Mouse (Mus musculus): ENCODE data around the gene Mgme1.
A peak's percentile ranks its signal among the peaks of the same experiment; 100 is the strongest.

Mgme1 gene

GRCm38 (mm10) chr2:144262837-144263236 is 7.6 kb upstream of the Mgme1 start:
- no peak for DNase-seq (ENCODE audit: low read depth in 2 of 2, low spot score in 2 of 2)

GRCm38 (mm10) chr2:144264398-144265119 is 5.9 kb upstream of the Mgme1 start:
- DNase-seq (ENCODE audit: low read depth in 2 of 2, low spot score in 2 of 2), result no peak

- DNase-seq (ENCODE audit: low read depth in 2 of 2, low spot score in 2 of 2), result no peak
Observed at GRCm38 (mm10) chr2:144265120-144265488, 5.4 kb upstream of the Mgme1 start.

DNA sequence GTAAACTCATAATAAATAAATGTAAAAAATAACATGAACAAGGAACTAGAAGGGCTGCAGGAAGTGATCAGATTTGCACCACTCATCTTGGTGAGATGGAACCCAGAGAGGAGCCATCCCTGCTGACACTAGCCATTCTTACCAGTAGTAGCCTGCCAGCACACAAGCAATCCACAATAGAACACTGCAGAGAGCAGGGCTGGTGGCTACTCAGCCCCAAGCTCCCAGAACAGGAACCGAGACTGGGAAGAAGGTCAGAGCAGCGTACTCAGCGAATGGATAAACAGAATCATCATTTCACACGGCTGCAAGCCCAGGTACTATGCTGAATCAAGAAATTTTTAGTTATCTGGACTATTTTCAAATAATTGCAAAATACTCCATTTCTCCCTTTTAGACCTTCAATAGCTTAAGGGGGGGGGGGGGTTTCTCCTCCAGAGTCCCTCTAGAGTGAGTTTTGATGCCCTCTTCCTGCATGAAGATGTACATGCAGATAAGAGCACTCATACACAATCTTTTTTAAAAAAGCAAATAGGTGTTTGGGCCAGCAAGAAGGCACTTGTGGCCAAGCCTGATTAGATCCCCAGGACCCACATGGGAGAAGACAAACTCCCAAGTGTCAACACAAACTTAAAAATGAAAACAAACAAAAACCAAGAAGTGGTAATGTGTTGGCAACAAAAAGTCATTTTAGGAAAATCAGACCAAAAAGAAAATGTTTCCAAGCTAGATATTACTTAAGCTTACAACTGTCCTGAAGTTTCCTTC is 4.4 kb upstream of the Mgme1 start:
- DNase-seq (ENCODE audit: low read depth in 2 of 2, low spot score in 2 of 2), result no peak

DNA sequence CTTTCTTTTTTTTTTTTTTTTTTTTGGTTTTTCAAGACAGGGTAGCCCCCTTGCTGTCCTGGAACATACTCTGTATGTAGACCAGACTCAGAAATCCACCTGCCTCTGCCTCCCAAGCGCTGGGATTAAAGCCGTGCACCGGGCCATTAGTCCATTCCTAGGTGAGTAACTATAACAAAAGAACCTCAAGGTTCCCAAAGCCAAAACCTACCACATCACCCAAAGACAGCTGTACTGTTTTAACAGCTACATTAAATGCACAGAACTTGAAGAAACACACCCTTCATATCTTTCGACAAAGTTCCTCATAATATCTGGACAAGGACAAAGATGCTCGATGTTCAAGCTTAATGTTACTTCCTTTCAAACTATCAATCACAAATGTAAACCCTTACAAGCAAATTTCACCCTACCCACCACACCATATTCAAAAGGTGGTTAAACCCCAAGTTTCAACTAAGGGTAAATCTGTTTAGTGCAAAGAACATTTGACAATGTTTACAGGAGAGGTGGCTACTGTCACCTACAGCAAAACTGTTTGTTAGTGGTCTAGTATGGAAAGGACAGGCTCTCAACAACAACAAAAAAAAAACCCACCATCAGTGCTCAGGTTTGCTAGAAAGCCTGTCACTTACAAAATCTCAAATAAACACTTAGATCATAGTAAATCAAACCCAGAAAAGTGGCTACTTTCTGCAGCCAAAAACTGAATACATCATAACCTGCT is 3.3 kb upstream of the Mgme1 start:
- no peak for DNase-seq (ENCODE audit: low read depth in 2 of 2, low spot score in 2 of 2)

GRCm38 (mm10) chr2:144267731-144268015 is 2.8 kb upstream of the Mgme1 start:
- DNase-seq (ENCODE audit: low read depth in 2 of 2, low spot score in 2 of 2), result peak; percentile 25 to 39

DNA sequence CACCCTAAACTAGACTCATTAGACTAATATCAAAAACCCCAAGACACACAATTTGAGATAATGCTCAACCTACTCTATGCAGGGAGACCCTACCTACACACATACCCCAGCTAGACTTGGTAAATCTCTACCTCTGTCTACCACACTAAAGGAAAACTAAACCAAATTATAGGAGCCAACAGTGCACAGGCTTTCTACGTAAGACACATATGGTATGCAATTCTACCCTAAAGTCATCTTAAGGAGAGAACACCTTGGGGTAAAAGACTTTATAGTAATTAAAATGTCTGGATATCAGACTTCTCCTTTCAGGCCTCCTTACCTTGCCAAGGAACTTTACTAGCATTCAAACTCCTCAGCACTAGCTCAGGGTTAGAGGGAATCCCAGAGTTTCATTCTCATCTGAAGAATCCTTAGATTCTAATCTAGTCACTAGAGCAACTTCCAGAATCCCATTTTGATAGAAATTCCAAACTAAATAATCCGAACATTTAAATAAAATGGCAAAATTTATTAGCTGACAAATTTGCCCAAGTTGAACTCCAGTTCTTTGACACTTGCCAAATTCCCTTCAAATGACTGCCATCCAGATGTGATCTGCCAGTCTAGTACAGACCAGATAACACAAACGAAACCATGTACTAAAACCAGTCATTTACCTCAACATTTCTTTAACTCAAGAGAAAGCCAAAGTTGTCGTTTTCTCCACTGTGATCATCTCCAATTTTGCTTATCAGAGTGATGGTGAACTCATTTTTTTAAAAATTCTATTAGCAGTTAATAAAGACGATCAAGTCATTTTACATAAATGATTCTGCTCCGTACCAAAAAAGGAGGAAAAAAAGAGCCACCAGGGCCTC is 1.8 kb upstream of the Mgme1 start:
- DNase-seq (ENCODE audit: low read depth in 2 of 2, low spot score in 2 of 2), result no peak

- DNase-seq (ENCODE audit: low read depth in 2 of 2, low spot score in 2 of 2), result no peak
Observed at GRCm38 (mm10) chr2:144269306-144269650, 1.2 kb upstream of the Mgme1 start.

GRCm38 (mm10) chr2:144269679-144270475 is 586 bp upstream of the Mgme1 start:
- peak in 1 of 2 experiments; percentile 10 for DNase-seq (ENCODE audit: low read depth in 2 of 2, low spot score in 2 of 2)

- no peak for DNase-seq (ENCODE audit: low read depth in 2 of 2, low spot score in 2 of 2)
Observed at GRCm38 (mm10) chr2:144272088-144272487, 1.6 kb downstream of the Mgme1 start.

DNA sequence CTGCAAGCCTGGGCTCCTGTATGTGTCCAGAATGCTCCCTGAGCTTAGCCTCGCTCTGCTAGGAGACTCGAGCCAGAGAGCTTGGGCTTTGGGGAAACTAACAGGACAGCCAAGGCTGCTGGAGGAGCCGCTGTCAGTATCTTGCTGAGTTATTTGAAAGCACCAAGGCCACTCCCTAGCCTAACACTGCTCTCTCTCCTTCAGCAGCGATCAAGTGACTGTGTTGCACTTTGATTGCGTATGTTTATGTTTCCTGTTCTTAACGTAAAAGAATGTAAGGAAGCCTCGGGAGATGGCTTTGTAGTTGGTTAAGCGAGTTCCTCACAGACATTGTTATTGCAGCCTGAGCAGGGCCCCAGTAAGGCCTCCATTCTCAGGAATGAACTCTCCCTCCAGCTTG is 4.3 kb downstream of the Mgme1 start:
- DNase-seq (ENCODE audit: low read depth in 2 of 2, low spot score in 2 of 2), result no peak

- DNase-seq (ENCODE audit: low read depth in 2 of 2, low spot score in 2 of 2), result no peak
Observed at GRCm38 (mm10) chr2:144276885-144277284, 6.4 kb downstream of the Mgme1 start.

- no peak for DNase-seq (ENCODE audit: low read depth in 2 of 2, low spot score in 2 of 2)
Observed at GRCm38 (mm10) chr2:144279742-144280141, 9.3 kb downstream of the Mgme1 start.

- no peak for DNase-seq (ENCODE audit: low read depth in 2 of 2, low spot score in 2 of 2)
Observed at GRCm38 (mm10) chr2:144280568-144280967, 10.1 kb downstream of the Mgme1 start.

GRCm38 (mm10) chr2:144281417-144281816 is 11.0 kb downstream of the Mgme1 start:
- no peak for DNase-seq (ENCODE audit: low read depth in 2 of 2, low spot score in 2 of 2)

DNA sequence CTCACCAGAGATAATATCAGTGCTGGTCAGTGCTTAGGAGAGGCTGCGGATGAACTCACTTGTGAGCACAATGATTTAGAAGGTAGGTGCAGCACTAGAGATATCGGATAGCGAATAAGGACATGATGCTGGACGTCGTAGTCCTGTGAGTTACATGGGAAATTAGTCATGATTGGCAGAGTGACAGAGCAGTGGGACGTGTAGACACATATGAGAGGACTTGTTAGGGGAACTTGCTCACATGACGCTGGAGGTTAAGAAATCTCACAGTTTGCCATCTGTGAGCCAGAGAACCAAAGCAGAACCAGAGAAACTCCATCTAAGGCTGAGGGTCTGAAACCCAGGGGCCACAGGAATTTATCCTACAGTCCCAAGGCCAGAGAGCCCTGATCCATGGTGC is 19.9 kb downstream of the Mgme1 start:
- no peak for DNase-seq (ENCODE audit: low read depth in 2 of 2, low spot score in 2 of 2)

GRCm38 (mm10) chr2:144291600-144292305 is 21.3 kb downstream of the Mgme1 start:
- no peak for DNase-seq (ENCODE audit: low read depth in 2 of 2, low spot score in 2 of 2)

GRCm38 (mm10) chr2:144295145-144295735 is 24.8 kb downstream of the Mgme1 start:
- DNase-seq (ENCODE audit: low read depth in 2 of 2, low spot score in 2 of 2), result no peak

Data from CD8-positive naive resting alpha-beta T cell, adult 2 months (primary cell).